Mouse (Mus musculus) heart, adult 2 months (tissue): ENCODE results near the gene Luc7l. TPM values are rescaled to one million over a fixed set of nuclear protein-coding genes. Genes with fewer than 3 reads are reported as not detected.

Experiments used
- DNase-seq, 2 experiments: peaks; one replicate each; pipeline ENCODE4 v3.0.0; 2021
- H3K27ac ChIP-seq: fragments of 200-600 bp; 2 replicates; pipeline ENCODE4 v1.8.1; 2022
- H3K27me3 ChIP-seq: fragments of 200-500 bp; 2 replicates; pipeline ENCODE4 v1.6.1; 2012; ENCODE audit warnings: mild to moderate bottlenecking, low read length, inconsistent platforms, mixed read lengths; ENCODE audit not compliant: control insufficient read depth, insufficient read depth
- H3K36me3 ChIP-seq: fragments of 200-500 bp; 2 replicates; pipeline ENCODE4 v1.6.1; 2012; ENCODE audit warnings: low read length, inconsistent platforms; ENCODE audit not compliant: control insufficient read depth, insufficient read depth
- H3K4me1 ChIP-seq: fragments of 200-500 bp; 2 replicates; pipeline ENCODE4 v1.6.1; 2011; ENCODE audit warnings: low read length; ENCODE audit not compliant: control insufficient read depth, insufficient read depth
- H3K4me3 ChIP-seq: fragments of 200-600 bp; 2 replicates; pipeline ENCODE4 v1.8.1; 2022
- H3K79me2 ChIP-seq: fragments of 200-500 bp; replicated peaks from 2 replicates; pipeline ENCODE4 v1.6.1; 2012; ENCODE audit warnings: mild to moderate bottlenecking, inconsistent platforms, low read length, moderate library complexity, mixed read lengths; ENCODE audit not compliant: control insufficient read depth, insufficient read depth
- H3K9ac ChIP-seq: fragments of 200-500 bp; 2 replicates; pipeline ENCODE4 v1.6.1; 2012; ENCODE audit warnings: low read depth, mild to moderate bottlenecking, control low read depth, inconsistent platforms, low read length, mixed read lengths
- CTCF ChIP-seq: fragments of 200-600 bp; IDR thresholded peaks from 2 replicates; pipeline ENCODE4 v1.8.1; 2022; ENCODE audit warnings: antibody characterized with exemption, mild to moderate bottlenecking, moderate library complexity
- EP300 ChIP-seq: fragments of 200-500 bp; IDR thresholded peaks from 2 replicates; pipeline ENCODE4 v1.6.1; 2011; ENCODE audit warnings: low read depth, low read length, control low read depth; ENCODE audit not compliant: insufficient read depth
- POLR2A ChIP-seq: fragments of 200-500 bp; IDR thresholded peaks from 2 replicates; pipeline ENCODE4 v1.6.1; 2011; ENCODE audit warnings: mild to moderate bottlenecking, low read depth, low read length, control low read depth; ENCODE audit not compliant: insufficient read depth
- WGBS: fragments of 180-500 bp; shearing (Covaris S2); methylation state at CpG from one replicate; pipeline ENCODE4 v1.1.7; 2018; 5-methylcytosine and 5-hydroxymethylcytosine counted together
- intact Hi-C: fragments of 180-260 bp; cut with DNase I; formaldehyde crosslinking; loops from one replicate; pipeline ENCODE4 v1.15.1; 2025
- long read RNA-seq: library from polyadenylated mRNA; stranded (forward); transcript quantifications from one replicate; pipeline ENCODE4 v2.0.0, GENCODE M21; 2021
- polyA plus RNA-seq: library from polyadenylated mRNA; depleted of rRNA; stranded (reverse); fragments of >200 nt; gene quantifications from 2 replicates; pipeline ENCODE4 v1.2.3, GENCODE M21; 2012; rRNA removed
- total RNA-seq, 2 experiments: library from RNA; stranded (reverse); gene quantifications; 2 replicates each; pipeline ENCODE4 v1.2.3; 2021

Luc7l gene
- 10 to 100 TPM; 13.2 to 16.3 TPM for total RNA-seq
- polyA plus RNA-seq, result 13.6 and 22.9 TPM in 2 replicates
- long read RNA-seq, full-length matches to known transcripts, result 12 of 16 reads
- long read RNA-seq, partial matches to known transcripts, result 3 of 16 reads
- long read RNA-seq, other reads (novel, unspliced or antisense), result 1 of 16 reads

GRCm38 (mm10) chr17:26252539-26253251, at the start of gene Luc7l:
TSS of gene Luc7l (plus strand) at chr17:26252896.
- Histone ChIP-seq H3K36me3 (peaks cover 22% of the 10 kb centered on the region), H3K27ac (peak within 1 kb of the TSS; percentile 94), H3K79me2 (no peaks in the 10 kb centered on the region; the same call in 1 of the 2 replicates), H3K4me3 (peak within 1 kb of the TSS; percentile 90), H3K4me1 (peaks cover 1% of the 10 kb centered on the region; the same call in 1 of the 2 replicates), H3K9ac (peak within 1 kb of the TSS; percentile 92), H3K27me3 (no peaks in the 10 kb centered on the region)
- peak; percentile 96 to 97 for DNase-seq
- TF ChIP-seq CTCF (no peak), POLR2A (peak; percentile 96), EP300 (peak; percentile 81)
- 1% methylated on average over 43 of the region's 43 CpGs for WGBS
- intact Hi-C loops, result loop anchor here (5.0 kb wide), 2 partner anchors 460 to 955 kb away; no protein-coding TSS in a partner anchor

- H3K36me3 ChIP-seq, result no peaks in the 10 kb centered on the region
- H3K27me3 ChIP-seq, result peaks cover 4% of the 10 kb centered on the region; the same call in 1 of the 2 replicates
- 0 out of 2 replicates have a peak overlapping the region, but pooled peaks have one; percentile 21 for H3K9ac ChIP-seq
- H3K27ac ChIP-seq, result no peak overlapping the region
- 2% methylated on average over 30 of the region's 30 CpGs for WGBS
- peak overlapping the region; percentile 53 for H3K4me3 ChIP-seq
- intact Hi-C loops, result no loop called here
- no peaks in the 10 kb centered on the region for H3K79me2 ChIP-seq
- DNase-seq, result peak; percentile 27 to 40
- TF ChIP-seq POLR2A, result no peak
- no peak for TF ChIP-seq CTCF
- TF ChIP-seq EP300, result no peak
- H3K4me1 ChIP-seq, result 0 out of 2 replicates have a peak, but pooled peaks cover 1% of the 10 kb centered on the region
These were observed 49.3 kb upstream of the Luc7l start for GRCm38 (mm10) chr17:26203321-26203811.

- Histone ChIP-seq H3K27ac (no peak overlapping the region), H3K4me1 (0 out of 2 replicates have a peak, but pooled peaks cover 1% of the 10 kb centered on the region), H3K4me3 (no peak overlapping the region), H3K79me2 (no peaks in the 10 kb centered on the region), H3K36me3 (no peaks in the 10 kb centered on the region), H3K27me3 (peaks cover 4% of the 10 kb centered on the region; the same call in 1 of the 2 replicates), H3K9ac (no peak overlapping the region)
- TF ChIP-seq EP300, result no peak
- TF ChIP-seq POLR2A, result no peak
- TF ChIP-seq CTCF, result no peak
- no peak for DNase-seq
- intact Hi-C loops, result no loop called here
- 46% methylated on average over 11 of the region's 11 CpGs for WGBS
These were observed 47.9 kb upstream of the Luc7l start for GRCm38 (mm10) chr17:26204766-26205165.

- intact Hi-C loops, result no loop called here
- TF ChIP-seq POLR2A (no peak), CTCF (no peak), EP300 (no peak)
- no peak for DNase-seq
- WGBS, result 47% methylated on average over 1 of the region's 1 CpGs
- Histone ChIP-seq H3K27me3 (peaks cover 4% of the 10 kb centered on the region; the same call in 1 of the 2 replicates), H3K36me3 (no peaks in the 10 kb centered on the region), H3K9ac (no peak overlapping the region), H3K4me3 (no peak overlapping the region), H3K27ac (no peak overlapping the region), H3K79me2 (no peaks in the 10 kb centered on the region), H3K4me1 (0 out of 2 replicates have a peak, but pooled peaks cover 1% of the 10 kb centered on the region)
These were observed 46.3 kb upstream of the Luc7l start for GRCm38 (mm10) chr17:26206392-26206791.

- H3K79me2 ChIP-seq, result no peaks in the 10 kb centered on the region
- TF ChIP-seq POLR2A (no peak), EP300 (no peak), CTCF (no peak)
- H3K27me3 ChIP-seq, result peaks cover 4% of the 10 kb centered on the region; the same call in 1 of the 2 replicates
- DNase-seq, result no peak
- H3K27ac ChIP-seq, result no peak within 1 kb of the TSS
- intact Hi-C loops, result no loop called here
- H3K4me3 ChIP-seq, result no peak within 1 kb of the TSS
- no peaks in the 10 kb centered on the region for H3K36me3 ChIP-seq
- no peak within 1 kb of the TSS for H3K9ac ChIP-seq
- WGBS, result 77% methylated on average over 12 of the region's 12 CpGs
- no peaks in the 10 kb centered on the region for H3K4me1 ChIP-seq
These were observed 45.0 kb upstream of the Luc7l start, which contains the start of gene Arhgdig for GRCm38 (mm10) chr17:26207686-26208085. TSS of gene Arhgdig (minus strand) at chr17:26207786.
